Mouse (Mus musculus): ENCODE results near the gene Vmn1r204. TPM values are rescaled to one million over a fixed set of nuclear protein-coding genes. Genes with fewer than 3 reads are reported as not detected.
"Not testable (repeated sequence)": the region's sequence is repeated elsewhere in the genome, so short reads cannot be mapped to it uniquely, and the experiment has no call there.

Gene Vmn1r204
- not detected in 2 replicates for polyA plus RNA-seq (2015; fragmentation: Nextera tagmentation; extraction: Ambion mirVana)

GRCm38 (mm10) chr13:22552898-22553297 is at the start of gene Vmn1r204:
Gene Vmn1r204 (plus strand): TSS chr13:22553198.
- not testable (repeated sequence) for H3K27ac ChIP-seq (ENCODE audit: low read length); ATAC-seq; H3K4me3 ChIP-seq (ENCODE audit: low read length); H3K9ac ChIP-seq (ENCODE audit: low read depth, low read length); H3K9me3 ChIP-seq (ENCODE audit: control insufficient read depth, low read length); H3K27me3 ChIP-seq (replicated peaks; ENCODE audit: control insufficient read depth, insufficient read depth, low read length); H3K4me2 ChIP-seq (ENCODE audit: low read depth, low read length); H3K36me3 ChIP-seq (ENCODE audit: control insufficient read depth, insufficient read depth, low read length); H3K4me1 ChIP-seq (ENCODE audit: control insufficient read depth, insufficient read depth, low read length)
- WGBS = 59% methylated on average over 1 of the region's 1 CpGs

- Histone ChIP-seq H3K27ac (ENCODE audit: low read length) (no peak within 1 kb of the TSS), H3K9ac (ENCODE audit: low read depth, low read length) (no peak within 1 kb of the TSS), H3K4me3 (ENCODE audit: low read length) (no peak within 1 kb of the TSS), H3K36me3 (ENCODE audit: control insufficient read depth, insufficient read depth, low read length) (no peaks in the 10 kb centered on the region), H3K4me2 (ENCODE audit: low read depth, low read length) (no peak within 1 kb of the TSS), H3K27me3 (replicated peaks; ENCODE audit: control insufficient read depth, insufficient read depth, low read length) (no peaks in the 10 kb centered on the region), H3K4me1 (ENCODE audit: control insufficient read depth, insufficient read depth, low read length) (no peaks in the 10 kb centered on the region), H3K9me3 (ENCODE audit: control insufficient read depth, low read length) (no peaks in the 10 kb centered on the region)
- ATAC-seq = no peak
These were observed 47.7 kb upstream of the Vmn1r204 start, which contains the start of gene Vmn1r202 for GRCm38 (mm10) chr13:22505281-22505680. Gene Vmn1r202 (minus strand): TSS chr13:22505381.

GRCm38 (mm10) chr13:22517814-22518213 is 35.2 kb upstream of the Vmn1r204 start, which contains the start of gene Vmn1r203:
Gene Vmn1r203 (plus strand): TSS chr13:22518114.
- Histone ChIP-seq H3K9ac (ENCODE audit: low read depth, low read length) (no peak within 1 kb of the TSS), H3K4me3 (ENCODE audit: low read length) (no peak within 1 kb of the TSS), H3K27ac (ENCODE audit: low read length) (no peak within 1 kb of the TSS), H3K4me1 (ENCODE audit: control insufficient read depth, insufficient read depth, low read length) (no peaks in the 10 kb centered on the region), H3K9me3 (ENCODE audit: control insufficient read depth, low read length) (no peaks in the 10 kb centered on the region), H3K27me3 (replicated peaks; ENCODE audit: control insufficient read depth, insufficient read depth, low read length) (no peaks in the 10 kb centered on the region), H3K36me3 (ENCODE audit: control insufficient read depth, insufficient read depth, low read length) (no peaks in the 10 kb centered on the region), H3K4me2 (ENCODE audit: low read depth, low read length) (no peak within 1 kb of the TSS)
- no peak for ATAC-seq

- H3K4me3 ChIP-seq (ENCODE audit: low read length); H3K9ac ChIP-seq (ENCODE audit: low read depth, low read length); H3K4me1 ChIP-seq (ENCODE audit: control insufficient read depth, insufficient read depth, low read length); ATAC-seq; H3K27ac ChIP-seq (ENCODE audit: low read length); H3K4me2 ChIP-seq (ENCODE audit: low read depth, low read length); H3K9me3 ChIP-seq (ENCODE audit: control insufficient read depth, low read length); H3K27me3 ChIP-seq (replicated peaks; ENCODE audit: control insufficient read depth, insufficient read depth, low read length); H3K36me3 ChIP-seq (ENCODE audit: control insufficient read depth, insufficient read depth, low read length): not testable (repeated sequence)
- WGBS = 71% methylated on average over 3 of the region's 3 CpGs
These were observed 21.9 kb downstream of the Vmn1r204 start for GRCm38 (mm10) chr13:22574911-22575310.

GRCm38 (mm10) chr13:22583336-22583735 is 30.3 kb downstream of the Vmn1r204 start:
- not testable (repeated sequence) for H3K4me3 ChIP-seq (ENCODE audit: low read length); ATAC-seq; H3K4me1 ChIP-seq (ENCODE audit: control insufficient read depth, insufficient read depth, low read length); H3K9ac ChIP-seq (ENCODE audit: low read depth, low read length); H3K27ac ChIP-seq (ENCODE audit: low read length); H3K4me2 ChIP-seq (ENCODE audit: low read depth, low read length); H3K36me3 ChIP-seq (ENCODE audit: control insufficient read depth, insufficient read depth, low read length); H3K9me3 ChIP-seq (ENCODE audit: control insufficient read depth, low read length); H3K27me3 ChIP-seq (replicated peaks; ENCODE audit: control insufficient read depth, insufficient read depth, low read length)
- 75% methylated on average over 14 of the region's 14 CpGs for WGBS

DNA sequence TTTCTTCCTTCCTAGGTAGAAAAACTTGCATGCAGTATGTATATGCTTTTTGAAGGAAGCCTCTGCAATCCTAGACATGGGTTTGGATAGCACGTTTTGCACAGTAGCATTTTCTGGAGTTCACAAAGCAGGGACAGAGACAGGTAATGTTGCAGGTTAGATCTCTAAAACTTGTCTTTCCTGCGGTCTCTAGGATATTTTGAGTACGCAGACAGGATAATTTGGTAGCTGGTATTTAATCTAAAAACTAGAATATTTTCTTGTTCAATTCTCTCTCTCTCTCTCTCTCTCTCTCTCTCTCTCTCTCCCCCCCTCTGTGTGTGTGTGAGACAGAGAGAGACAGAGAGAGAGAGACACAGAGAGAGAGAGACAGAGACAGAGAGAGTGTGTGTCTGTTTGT is 39.9 kb downstream of the Vmn1r204 start, which contains the start of gene Vmn1r205:
Vmn1r205 (minus strand) TSS at position 101 of the 400 bp plus-strand sequence.
- H3K4me2 ChIP-seq (ENCODE audit: low read depth, low read length) = no peak within 1 kb of the TSS
- no peaks in the 10 kb centered on the region for H3K4me1 ChIP-seq (ENCODE audit: control insufficient read depth, insufficient read depth, low read length)
- no peak for ATAC-seq
- H3K9me3 ChIP-seq (ENCODE audit: control insufficient read depth, low read length) = no peaks in the 10 kb centered on the region
- H3K4me3 ChIP-seq (ENCODE audit: low read length) = no peak within 1 kb of the TSS
- no peak within 1 kb of the TSS for H3K27ac ChIP-seq (ENCODE audit: low read length)
- no peak within 1 kb of the TSS for H3K9ac ChIP-seq (ENCODE audit: low read depth, low read length)
- no peaks in the 10 kb centered on the region for H3K36me3 ChIP-seq (ENCODE audit: control insufficient read depth, insufficient read depth, low read length)
- no peaks in the 10 kb centered on the region for H3K27me3 ChIP-seq (replicated peaks; ENCODE audit: control insufficient read depth, insufficient read depth, low read length)
- 84% methylated on average over 3 of the region's 3 CpGs for WGBS

Other genes starting within 250 kb of the Vmn1r204 start
- not detected in 2 replicates for gene Vmn1r197, start 228.6 kb upstream of the Vmn1r204 start, polyA plus RNA-seq (2015; fragmentation: Nextera tagmentation; extraction: Ambion mirVana)
- not detected in 2 replicates for gene Vmn1r198, start 202.8 kb upstream of the Vmn1r204 start, polyA plus RNA-seq (2015; fragmentation: Nextera tagmentation; extraction: Ambion mirVana)
- gene Vmn1r199, start 173.4 kb upstream of the Vmn1r204 start, polyA plus RNA-seq (2015; fragmentation: Nextera tagmentation; extraction: Ambion mirVana) = not detected in 2 replicates
- gene Vmn1r200, start 162.8 kb upstream of the Vmn1r204 start, polyA plus RNA-seq (2015; fragmentation: Nextera tagmentation; extraction: Ambion mirVana) = not detected in 2 replicates
- gene Vmn1r201, start 81.3 kb upstream of the Vmn1r204 start, polyA plus RNA-seq (2015; fragmentation: Nextera tagmentation; extraction: Ambion mirVana) = not detected in 2 replicates
- not detected in 2 replicates for gene Vmn1r202, start 47.8 kb upstream of the Vmn1r204 start, polyA plus RNA-seq (2015; fragmentation: Nextera tagmentation; extraction: Ambion mirVana)
- not detected in 2 replicates for gene Vmn1r203, start 35.1 kb upstream of the Vmn1r204 start, polyA plus RNA-seq (2015; fragmentation: Nextera tagmentation; extraction: Ambion mirVana)
- not detected in 2 replicates for gene Vmn1r205, start 39.8 kb downstream of the Vmn1r204 start, polyA plus RNA-seq (2015; fragmentation: Nextera tagmentation; extraction: Ambion mirVana)
- not detected in 2 replicates for gene Vmn1r206, start 71.1 kb downstream of the Vmn1r204 start, polyA plus RNA-seq (2015; fragmentation: Nextera tagmentation; extraction: Ambion mirVana)
- gene Vmn1r207-ps, start 176.4 kb downstream of the Vmn1r204 start, polyA plus RNA-seq (2015; fragmentation: Nextera tagmentation; extraction: Ambion mirVana) = not detected in 2 replicates
- gene Vmn1r208, start 224.2 kb downstream of the Vmn1r204 start, polyA plus RNA-seq (2015; fragmentation: Nextera tagmentation; extraction: Ambion mirVana) = not detected in 2 replicates